Mouse (Mus musculus): ENCODE results near the gene Ctbp2. TPM values are rescaled to one million over a fixed set of nuclear protein-coding genes. Genes with fewer than 3 reads are reported as not detected.
"Not testable (repeated sequence)": the region's sequence is repeated elsewhere in the genome, so short reads cannot be mapped to it uniquely, and the experiment has no call there.

Ctbp2 gene
- total RNA-seq, 2 experiments from 2014 or later: 65.6 to 68.6 TPM

DNA sequence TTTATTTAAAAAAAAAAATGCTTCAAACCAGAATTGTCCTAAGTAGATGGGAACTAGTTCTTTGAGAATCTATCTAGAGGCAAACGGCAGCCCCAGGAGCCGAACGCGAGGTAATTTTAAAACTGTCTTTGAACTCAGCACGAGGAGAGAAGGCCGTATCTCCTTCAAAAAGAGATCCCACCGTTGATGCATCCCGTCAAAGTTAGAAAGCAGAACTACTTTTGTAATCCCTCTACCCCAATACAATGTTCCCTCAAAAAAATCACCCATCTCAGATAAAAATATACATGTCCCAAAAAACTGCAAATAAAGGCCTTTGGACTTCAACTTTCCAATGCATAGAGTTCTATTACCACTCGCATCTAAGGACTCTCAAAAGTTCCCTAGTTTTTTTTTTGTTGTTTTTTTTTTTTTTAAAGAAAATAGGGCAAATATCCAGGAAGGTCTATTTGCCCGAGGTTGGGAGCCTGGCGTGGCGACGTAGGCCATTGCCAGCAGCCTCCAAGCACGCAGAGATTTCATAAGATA lies 3.0 kb downstream of the Ctbp2 start:
- peak in 1 of 2 experiments; percentile 14 for DNase-seq

DNA sequence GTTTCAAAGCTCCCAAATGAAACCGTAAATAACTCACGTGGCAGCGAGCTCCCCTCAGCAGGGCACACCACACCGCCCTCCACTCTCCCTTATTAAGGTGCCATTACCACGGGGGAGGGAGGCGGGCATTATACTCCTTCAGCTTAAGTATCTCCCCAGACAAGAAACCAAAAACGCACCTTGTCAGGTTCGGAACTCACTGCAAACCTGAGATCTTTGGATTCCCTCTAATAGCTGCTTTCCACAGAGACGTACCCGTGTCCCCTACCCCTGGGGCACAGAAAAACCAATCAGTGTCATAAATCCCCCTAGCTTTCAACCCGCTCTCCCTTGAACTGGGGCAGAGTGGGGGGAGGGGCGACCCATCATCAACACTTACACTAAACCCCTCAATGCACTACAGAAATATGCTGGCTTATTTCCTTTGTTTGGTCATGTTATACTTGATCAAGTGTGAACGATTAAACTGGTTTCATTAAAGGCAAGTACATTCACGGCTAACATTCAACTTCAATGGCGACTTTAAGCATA lies 3.9 kb downstream of the Ctbp2 start:
- DNase-seq: no peak

DNA sequence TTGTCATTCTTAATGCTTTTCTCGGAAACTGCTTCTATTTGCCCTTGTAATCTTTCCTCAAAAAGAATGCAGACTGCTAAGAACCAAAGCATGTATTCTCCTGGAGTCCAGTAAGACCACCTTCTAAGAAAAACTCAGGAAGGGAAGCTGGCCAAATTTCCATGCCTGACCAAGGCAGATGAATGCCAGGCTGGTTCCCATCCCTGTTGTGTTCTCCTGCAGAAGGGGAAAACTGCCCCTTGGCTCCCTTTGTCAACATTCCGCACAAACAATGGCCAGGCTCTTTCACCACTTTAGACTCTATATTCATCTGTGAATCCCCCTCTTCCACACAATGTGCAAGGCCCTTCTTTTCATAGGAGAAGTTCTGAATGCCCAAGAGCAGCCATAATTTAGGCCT lies 6.3 kb downstream of the Ctbp2 start:
- DNase-seq: no peak

DNA sequence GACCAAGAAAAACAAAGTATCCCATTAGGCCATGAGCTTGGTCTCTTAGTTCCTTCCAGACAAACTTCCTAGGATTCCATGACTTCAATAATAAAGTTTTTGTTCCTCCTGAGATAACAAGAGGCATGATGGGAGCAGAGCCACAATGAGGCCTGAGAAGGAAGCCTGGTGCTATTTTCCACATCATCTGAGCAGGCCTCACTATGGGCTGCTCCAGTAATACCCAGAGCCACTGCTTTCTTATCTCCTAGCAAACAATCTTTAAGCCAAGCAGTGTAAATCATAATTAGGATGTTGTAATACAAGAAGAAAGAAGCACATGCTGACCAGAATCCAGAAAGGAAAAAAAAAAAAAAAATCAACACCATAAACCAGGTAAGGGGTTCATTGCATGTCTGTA lies 7.6 kb downstream of the Ctbp2 start:
- DNase-seq: no peak

DNA sequence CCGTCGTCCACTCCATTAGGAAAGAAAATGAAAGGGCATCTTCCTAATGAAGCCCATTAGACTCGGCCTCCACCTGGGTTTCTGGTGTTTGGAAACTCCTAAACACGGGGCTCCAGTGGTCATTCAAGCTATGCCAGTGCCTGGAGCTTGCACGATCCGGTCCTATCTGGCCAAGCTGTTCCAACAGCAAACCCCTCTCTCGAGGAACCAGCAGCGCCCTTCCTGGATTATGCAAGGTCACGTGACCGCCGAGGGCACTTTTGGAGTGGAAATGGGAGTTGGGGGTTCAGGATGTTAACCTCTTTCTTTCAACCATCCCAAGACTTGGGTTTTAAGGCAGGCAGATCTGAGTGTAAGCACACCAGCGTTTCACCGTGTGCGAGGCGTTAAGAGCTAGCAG lies 8.3 kb downstream of the Ctbp2 start:
- peak; percentile 46 to 52 for DNase-seq

DNA sequence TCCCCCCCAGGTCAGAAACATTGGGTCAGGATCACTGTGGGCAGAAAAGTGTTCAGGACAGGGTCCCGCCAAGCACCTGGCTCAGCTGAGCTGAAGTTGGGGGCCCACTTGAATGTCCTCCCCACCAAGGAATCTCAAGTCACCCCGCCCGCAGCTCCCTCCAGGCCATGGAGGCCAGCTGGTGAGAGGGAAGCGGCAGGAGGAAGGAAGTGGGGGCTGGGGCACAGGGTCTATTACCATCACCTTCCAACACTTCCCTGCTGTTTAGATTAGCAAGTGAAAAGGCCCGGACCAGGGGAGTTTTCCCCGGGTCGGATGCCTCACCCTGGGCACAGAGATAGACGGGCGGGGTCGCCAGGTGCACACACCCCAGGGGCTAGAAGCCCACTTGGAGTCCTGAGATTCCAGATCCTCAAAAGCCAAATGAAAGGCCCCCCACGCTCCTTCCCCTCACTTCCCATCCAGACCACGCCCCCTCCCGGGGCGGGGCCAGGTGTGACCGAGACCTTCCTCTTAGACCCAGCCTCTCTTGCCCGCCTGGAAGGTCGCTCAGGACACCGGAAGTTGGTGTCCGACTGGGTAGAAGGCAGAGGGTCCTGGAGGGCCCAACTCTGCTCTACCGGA lies 9.2 kb downstream of the Ctbp2 start:
- DNase-seq: peak; percentile 25 to 56

DNA sequence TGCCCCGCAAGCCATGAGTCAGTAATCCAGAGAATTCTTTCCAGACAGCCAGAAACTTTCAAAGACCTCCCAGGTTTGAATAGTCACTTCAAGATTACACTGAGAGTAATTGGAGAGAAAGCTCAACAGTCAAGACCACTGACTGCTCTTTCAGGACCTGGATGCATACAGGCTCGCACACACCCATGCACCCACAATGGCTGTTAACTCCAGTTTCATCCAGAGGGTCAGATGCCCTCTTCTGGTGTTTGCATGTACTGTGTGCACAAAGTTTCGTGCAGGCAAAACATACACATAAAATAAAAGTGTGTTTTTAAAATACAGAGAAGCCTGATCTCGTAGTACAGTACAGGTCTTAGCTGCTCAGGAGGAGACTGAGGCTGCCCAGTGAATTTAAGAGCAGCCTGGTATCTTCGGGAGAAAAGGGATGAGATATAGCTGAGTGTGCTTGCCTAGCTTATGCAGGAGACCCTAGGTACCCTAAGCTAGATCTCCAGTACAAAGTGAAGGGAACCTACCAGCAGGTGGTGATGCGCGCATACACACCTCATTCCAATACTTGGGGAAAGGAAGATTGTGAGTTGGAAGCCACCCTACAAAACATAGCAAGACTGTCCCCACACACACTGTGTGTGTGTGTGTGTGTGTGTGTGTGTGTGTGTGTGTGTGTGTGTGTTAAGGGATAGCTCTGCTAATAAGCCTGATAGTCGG lies 10.8 kb downstream of the Ctbp2 start:
- DNase-seq: no peak

DNA sequence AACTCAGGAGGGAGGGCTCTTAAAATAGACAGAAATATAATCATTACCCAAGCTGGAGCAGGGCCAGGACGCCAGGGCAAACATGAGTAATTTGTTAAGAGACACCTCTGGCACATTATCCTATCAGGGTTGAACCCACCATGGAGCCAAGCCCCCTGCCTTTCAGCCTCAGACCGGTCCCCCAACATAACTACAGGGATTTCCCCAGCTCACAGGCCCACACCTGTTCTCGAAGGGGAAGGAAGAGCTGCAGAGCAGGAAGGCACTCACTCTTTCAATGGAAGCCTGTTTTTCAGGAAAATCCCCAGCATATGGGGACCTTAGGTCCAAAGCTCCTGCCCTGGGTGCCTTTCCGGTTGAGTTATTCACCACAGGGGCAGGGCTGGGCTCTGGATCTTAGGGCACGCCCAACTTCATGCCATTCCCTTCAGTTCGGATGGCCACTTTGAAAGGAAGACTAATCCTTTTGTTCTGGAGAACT lies 11.8 kb downstream of the Ctbp2 start:
- DNase-seq: no peak

DNA sequence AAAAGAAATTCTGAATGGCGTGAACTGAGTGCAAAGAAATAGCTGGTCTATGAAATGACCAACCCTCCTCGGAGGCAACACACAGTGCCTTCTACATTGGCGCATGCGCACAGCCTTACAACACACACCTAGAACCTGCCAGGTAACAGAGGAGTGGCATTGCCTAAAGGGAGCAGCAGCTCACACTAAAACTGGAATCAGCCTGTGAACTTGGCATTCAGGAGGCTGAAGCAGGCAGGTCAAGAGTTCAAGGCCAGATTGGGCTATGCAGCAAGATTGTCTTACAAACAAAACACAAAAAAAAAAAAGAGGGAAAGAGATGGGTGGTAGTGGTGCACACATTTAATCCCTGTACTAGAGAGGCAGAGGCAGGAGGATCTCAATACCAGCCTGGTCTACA lies 14.7 kb downstream of the Ctbp2 start:
- peak in 1 of 2 experiments; percentile 23 for DNase-seq

DNA sequence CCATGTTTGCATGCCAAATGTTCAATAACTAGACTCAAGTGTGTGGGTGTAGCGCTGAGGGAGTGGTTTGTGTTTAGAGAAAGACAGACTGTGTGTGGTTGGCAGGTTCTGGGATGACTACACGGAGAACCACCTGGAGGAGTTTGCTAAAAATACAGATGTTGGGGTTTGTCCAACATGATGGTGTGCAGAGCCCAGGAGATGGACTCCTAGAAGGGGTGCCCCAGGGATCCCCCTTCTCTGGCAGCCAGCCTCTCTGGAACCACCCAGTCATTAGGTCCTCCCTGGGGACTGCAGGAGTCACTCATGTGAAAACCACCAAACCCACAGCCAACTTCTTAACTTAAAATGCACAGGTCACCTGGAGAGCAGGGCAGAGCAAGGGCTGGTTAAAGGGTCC lies 15.5 kb downstream of the Ctbp2 start:
- no peak for DNase-seq

DNA sequence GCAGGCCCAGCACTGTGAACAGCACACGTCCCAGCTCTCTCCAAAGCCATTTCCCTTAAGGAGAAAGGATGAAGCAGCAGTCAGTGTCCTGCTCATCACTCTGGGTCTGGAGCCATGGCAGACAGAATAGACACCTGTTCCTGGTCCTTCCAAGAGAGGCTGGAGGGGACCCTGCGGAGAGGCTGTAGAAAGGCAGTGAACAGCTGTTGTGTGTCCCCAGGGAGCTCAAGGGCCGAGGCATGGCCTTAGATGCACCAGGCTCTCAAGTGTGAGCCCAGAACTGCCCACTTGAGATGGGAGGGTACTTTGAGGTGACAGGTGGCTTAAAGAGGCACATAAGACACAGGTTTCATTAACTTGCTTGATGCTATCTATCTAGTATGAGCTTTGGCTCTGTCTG lies 21.6 kb downstream of the Ctbp2 start:
- no peak for DNase-seq

DNA sequence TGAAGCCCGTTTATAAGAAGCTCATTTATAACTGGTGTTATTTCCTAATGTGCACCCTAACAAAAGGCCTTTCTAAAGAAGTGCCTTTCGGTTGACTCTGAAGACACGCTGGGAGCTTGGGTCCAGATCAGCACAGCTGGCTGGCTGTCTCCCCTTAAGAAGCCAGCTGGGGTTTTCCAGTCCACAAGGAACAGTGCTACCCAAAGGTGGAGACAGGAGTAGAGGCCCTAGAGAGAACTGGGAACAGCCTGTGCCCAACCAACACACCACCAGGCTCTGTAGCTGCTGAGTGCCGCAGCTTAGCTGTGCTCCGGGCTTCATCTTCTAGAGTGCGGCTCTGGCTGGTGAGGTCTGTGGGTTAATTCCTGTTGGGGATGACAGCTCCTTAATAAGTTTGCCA lies 23.1 kb downstream of the Ctbp2 start:
- DNase-seq: no peak

DNA sequence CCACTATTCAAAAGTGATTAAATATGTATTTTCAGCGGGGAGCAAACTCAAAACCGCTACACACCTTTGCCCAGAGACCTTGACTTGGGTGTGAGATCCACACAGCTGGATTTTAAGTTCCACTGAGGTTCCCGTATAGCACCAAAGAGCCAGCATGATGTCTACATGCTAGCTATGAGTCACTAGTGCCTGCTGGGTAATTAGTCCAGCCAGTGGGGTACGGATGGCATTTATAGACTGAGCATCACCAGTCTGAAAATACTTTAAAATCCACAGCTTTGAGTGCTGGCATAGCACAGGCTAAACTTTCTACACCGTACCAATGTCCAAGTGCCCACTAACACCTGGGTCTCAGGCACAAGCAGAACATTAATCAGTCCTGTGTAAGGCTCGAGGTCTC lies 24.0 kb downstream of the Ctbp2 start:
- DNase-seq: no peak

DNA sequence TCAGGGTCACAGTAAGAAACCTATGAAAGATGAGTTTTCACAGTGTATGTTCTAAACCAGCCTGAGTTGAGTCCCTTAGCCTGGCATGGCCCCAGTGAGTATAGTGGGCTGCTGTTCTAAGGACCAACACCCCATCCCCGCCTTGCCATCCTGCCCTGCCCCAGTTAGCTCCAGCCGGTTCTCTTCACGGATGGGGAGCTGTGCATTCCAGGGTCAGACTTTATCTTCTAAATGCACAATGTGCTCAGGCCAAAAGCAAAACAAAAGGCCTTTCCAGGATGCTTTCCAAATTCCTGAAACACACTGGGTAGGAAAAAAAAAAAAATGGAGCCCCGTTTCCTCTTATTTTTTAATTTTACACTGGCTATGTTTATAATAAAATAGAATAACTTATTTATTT lies 24.9 kb downstream of the Ctbp2 start:
- DNase-seq: no peak

DNA sequence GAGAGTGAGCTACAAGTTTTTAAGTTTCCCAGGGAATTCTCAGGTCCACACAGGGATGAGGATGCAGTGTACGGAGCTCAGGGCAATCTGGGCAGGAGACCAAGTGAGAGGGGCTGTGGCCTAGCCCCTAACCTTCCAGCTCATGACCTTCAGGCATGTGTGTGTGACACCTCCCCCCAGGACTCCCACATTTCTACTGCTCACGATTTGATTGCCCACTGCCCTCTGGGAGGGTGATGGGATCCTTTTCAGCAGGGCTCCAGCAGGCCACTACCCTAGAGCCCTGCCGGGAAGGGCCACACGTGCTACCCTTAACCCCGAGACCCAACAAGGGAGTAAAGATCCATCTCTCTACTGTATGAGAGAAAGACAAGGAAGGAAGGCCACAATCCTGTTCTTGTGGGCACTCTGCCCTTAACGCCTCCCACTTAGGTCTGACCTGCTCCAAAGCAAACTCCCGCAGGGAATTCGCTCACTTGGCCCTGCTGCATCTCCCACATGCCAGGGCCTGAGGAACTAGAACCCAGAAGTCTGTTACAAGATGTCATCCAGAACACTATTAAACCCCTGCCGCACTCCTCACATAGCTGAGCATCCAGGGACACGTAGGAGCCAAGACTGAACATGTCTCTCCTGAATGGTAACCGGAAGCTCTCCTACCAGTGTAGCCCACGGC lies 25.9 kb downstream of the Ctbp2 start:
- peak in 1 of 2 experiments; percentile 52 for DNase-seq

DNA sequence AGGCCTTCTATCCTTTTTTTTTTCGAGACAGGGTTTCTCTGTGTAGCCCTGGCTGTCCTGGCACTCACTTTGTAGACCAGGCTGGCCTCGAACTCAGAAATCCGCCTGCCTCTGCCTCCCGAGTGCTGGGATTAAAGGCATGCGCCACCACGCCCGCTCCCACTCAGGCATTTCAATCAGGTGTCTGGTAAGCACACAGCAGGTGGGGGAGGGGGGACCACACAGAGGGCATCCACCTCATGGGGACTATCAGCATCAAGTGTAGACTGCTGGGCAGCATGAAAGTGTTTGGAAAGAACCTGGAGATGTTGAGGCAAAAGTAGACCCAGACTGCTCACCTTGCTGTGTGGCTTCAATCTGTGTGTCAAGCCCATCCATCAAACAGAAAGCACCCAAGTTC lies 28.5 kb downstream of the Ctbp2 start:
- DNase-seq: not testable (repeated sequence)

DNA sequence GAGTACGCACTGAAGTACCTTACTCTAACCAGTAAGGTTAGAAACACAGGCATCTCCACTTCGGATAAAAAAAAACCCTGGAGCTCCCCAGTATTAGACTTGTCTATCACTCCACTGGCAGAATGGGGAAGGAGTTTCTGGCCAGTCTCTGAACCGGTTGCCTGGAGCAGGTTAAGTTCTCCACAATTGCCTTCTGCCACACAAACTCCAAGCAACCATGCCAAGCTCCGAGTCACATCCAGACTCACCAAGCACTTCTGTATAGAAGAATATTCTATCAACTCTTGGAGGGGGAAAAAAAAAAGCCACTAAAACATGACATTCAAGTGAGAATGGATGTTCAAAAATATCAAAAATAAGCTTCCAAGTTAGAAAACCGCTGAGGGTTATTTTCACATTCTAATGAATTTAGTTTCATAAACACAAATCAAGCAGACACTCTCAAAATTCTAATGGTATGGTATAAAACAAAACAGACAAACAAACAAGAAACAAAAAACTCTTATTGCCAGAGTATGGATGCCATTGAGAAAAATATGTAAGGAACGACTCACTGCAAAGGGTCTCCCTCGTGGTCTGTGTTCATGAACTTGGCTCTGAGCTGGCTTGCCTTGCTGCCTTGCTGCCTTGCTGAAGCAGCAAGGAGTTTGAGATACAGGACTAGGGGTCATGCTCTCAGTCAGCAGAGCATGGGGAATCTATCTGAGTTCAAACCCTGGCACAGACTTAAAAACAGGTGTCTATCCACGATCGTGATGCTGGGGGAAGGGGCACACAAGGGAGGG lies 29.3 kb downstream of the Ctbp2 start:
- DNase-seq: no peak

DNA sequence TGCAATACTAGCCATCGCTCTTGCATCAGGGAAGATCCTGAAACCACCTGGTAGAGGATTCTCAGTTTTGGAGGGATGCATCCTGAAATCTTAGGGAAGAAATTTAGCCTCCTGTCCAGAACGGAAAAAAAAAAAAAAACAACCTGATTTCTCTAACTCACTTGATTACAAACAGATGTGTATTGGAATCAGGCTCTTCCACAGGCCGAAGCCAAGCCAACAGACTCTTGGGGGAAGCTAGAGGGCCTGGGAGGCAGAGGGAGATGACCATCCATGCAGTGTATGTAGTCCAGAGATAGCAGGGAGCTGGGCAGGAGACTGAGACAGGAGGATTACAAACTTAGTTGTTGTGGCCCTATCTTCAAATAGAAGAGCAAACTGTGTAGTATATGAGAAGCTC lies 30.0 kb downstream of the Ctbp2 start:
- DNase-seq: no peak

DNA sequence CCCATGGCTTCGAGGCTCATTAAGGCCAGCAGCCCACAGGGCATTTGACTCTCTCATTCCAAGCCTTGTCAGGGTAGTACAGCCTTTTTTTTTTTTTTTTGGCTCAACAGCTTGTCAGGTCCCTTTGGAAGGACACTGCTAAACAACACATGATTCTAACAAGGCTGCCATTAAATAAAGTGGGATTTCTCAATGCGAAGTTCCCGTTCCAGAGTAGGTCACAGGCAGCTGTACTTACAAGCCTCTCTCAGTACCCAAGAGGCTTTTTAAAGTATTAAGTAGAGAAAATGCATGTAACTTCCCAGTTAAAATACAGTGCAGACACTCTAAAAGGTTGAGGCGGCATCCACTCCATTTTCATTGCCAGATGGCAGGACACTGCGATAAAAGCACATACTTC lies 30.4 kb downstream of the Ctbp2 start:
- no peak for DNase-seq

DNA sequence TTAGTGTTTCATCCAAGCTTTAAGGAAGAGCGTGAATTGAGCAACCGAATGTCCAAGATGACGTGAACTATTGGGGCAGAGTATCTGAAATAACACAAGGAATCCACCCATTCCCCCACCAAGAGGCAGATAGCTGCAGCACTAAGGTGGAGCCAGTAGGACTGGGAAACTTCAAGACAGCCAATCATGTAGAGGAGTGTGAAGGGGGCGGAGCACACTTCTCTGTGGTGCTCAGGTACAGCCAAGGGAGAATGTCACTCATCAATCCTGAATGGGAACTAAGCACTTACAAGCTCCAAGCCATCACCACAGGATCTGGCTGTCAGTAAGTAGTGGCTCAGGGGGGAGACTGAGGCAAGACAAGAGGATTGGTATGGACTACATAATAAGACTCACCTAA lies 33.5 kb downstream of the Ctbp2 start:
- DNase-seq: no peak

DNA sequence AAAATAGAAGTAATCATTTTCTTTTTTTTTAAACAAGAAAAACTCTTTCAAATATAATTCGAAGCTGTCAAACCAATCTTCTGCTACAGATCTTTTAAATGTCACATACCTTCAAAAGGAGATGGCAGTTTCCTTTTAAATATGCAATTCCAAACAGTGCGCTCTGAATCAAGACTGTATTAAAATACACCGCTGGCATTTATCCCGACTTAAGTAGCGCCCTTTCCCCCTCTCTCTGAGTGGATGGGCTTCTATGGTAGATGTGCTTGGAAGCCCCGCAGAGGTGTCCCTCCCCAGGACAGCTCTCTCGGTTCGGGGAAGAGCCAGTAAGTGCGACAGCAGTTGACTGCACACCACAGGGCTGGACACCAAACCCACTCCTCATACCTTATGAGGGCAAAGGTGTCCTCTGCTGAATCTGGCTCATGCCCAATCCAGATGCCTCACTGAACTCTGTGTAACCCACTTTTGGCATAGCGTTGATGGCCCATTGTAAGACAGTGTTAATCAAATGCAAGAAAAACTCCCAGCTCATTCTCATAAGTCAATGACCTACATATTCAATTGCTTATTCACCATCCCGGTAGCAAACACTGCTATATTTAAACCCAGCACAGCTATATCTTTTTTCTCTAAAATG lies 34.4 kb downstream of the Ctbp2 start:
- DNase-seq: no peak

DNA sequence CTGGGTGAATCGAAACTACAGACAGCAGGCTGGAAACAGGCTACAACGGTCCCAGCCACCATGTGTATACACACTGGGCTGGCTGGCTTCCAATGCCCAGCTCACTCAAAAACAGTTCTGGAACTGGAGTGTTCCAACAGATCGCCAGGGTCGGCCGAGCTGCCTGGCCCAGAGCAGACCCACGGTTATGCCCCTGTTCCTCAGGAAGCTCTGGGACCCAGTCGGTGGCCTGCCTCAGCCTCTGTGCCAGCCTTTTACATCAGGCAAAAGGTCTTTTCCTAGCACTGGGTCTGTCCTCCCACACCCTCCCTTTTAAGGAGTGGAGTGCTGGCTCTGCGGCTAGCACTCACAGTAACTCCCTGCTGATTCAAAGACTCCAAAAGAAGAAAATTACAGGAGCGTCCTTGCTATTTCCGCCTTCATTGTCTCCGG lies 35.3 kb downstream of the Ctbp2 start:
- DNase-seq: peak; percentile 77 to 84
